Mouse (Mus musculus) mesoderm, embryonic 11.5 days (tissue): ENCODE results near the gene Mypn.

Source experiments
- DNase-seq: peaks from one replicate; pipeline ENCODE4 v3.0.0-alpha.2; 2012; ENCODE audit warnings: low read depth, low spot score

The Mypn gene

GRCm38 (mm10) chr10:63203728-63204127 is at the start of gene Mypn:
TSS of gene Mypn (minus strand) at chr10:63203952.
- DNase-seq: no peak

DNA sequence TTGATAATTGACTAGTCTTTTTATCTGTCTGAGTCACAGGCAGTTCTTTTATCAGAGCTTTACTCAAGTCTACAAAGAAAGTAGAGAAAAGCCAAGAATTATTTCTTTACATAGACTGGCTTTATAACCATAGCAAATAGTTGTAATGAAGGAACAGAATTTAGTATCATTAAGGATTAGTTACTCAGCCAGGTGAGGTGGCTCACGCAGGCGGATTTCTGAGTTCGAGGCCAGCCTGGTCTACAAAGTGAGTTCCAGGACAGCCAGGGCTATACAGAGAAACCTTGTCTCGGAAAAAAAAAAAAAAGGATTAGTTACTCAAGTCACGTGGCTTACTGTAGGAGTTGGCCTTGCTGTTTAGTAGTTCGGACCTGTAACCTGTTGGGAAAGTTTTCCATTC is 44.7 kb upstream of the Mypn start:
- no peak for DNase-seq

DNA sequence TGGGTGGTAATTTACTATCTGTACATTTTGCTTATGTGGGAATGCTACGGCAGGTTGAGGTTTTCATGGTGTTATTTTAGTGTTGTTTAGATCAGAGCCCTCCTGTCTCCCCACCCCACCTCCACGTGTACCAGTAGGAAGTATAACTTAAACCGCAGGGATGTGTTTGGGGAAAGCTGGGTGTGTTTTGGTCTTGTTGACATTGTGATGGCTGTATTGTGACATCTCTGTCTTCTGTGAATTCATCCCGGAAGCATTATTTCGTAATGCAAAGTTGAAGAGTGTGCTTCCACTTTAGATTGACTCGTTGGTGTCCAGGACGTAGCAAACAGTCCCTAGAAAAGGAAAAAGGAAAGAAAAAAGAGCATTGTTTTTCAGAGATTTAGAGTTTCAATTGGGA is 43.7 kb upstream of the Mypn start:
- no peak for DNase-seq

GRCm38 (mm10) chr10:63245846-63246245 is 42.1 kb upstream of the Mypn start:
- no peak for DNase-seq

DNA sequence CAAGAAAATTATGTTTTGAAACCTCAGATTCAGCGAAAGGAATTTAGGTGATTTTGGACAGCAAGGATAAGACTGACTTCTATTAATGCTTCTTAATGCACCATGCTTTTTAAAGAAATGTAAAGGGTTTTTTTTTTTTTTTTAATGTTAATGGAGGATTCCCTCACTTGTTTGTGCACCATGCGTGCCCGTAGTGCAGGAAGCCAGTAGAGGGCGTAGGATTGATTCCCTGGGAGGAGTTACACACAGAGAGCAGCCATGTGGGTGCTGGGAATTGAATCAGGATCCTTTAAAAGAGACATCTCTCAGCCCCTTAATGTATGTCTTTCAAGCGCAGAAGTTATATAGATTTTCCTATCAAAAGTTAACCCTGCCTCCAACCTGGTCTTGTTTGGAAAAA is 41.0 kb upstream of the Mypn start:
- DNase-seq: peak; percentile 40

DNA sequence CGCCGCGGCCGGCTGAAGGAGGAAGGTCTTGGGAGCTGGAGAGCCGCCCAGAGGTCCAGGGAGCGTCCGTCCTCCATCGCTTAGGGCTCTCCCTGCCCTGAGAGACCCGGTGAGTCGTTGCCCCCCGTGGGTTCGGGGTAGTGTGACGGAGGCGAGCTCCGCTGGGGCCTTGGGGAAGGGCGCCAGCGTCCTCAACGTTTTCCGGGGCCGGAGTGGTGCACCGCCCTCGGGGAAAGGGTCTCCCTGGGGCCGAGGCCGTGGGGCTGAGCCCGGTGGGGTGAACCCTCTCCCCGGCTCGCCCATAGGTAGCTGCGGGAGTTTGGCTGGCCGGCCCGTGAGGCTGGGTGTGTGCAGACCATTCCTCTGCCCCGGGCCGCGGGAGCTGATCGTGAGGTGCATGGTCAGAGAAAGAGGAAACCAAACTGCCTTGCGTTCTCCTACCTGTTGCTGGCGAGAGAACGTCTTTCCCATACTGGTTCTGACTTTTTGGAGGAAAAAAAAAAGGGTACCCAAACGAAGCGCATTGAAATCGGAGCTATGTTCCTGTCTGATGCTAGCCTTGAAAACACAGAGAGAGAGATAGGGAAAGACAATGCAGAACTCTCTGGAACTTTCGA is 40.4 kb upstream of the Mypn start:
- DNase-seq: no peak

DNA sequence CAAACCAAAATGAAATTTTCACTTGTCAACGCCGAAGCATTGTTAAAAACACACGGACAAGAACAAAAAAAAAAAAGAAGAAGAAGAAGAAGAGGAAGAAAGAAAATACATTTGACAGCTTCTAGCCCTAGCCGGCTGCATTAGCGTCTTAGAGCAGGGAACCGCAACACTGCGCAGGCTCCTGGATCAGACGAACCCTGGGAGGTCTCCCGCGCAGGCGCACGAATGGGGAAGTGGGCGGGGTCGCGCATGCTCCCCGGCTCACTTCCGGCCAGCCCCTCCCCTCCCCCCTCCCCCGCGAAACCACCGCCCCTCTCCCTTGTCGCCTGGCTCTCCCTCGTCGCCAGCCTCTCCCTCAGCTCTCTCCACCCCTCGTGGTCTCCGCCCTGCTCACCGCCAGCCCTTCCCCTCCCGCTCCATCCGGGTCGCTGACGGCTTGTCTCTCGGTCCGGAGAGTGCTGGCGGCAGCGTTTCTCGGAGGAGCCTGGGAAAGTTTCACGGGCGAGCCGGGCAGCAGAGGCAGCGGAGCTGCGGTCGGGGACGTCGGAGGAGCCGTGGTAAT is 39.8 kb upstream of the Mypn start, which contains the start of gene Herc4:
Herc4 (plus strand) TSS at position 318 of the 562 bp plus-strand sequence.
- peak; percentile 96 for DNase-seq

DNA sequence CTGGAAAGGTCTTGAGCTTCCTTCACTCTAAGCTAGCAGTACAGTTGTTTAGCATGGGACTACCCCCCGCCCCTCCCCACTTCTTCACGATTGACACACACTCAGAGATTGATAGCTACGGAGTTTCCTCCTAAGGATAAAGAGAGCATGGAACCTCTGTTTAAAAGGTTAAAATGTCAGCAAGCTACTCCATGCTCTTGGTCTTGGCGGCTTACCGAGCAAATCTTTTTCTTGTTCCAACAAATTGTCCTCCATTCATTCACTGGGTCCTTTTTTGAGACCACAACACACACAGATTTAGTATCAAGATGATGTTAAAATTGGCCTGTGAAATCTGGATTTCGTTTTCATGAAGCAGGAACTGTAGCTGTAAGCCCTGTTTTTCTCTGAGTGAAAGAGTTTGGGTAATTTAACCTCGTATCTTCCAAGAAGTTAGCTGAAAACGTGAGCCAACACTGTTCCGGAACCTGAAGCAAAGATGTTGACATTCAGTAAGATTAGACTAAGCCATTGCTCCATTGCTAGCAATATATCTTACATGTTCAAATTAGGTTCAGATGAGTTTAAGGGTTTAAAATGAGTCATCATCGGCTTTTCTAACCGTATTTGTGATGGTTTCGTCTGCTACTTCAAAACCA is 39.2 kb upstream of the Mypn start:
- no peak for DNase-seq

- DNase-seq: no peak
Observed at GRCm38 (mm10) chr10:63240868-63241271, 37.1 kb upstream of the Mypn start.

DNA sequence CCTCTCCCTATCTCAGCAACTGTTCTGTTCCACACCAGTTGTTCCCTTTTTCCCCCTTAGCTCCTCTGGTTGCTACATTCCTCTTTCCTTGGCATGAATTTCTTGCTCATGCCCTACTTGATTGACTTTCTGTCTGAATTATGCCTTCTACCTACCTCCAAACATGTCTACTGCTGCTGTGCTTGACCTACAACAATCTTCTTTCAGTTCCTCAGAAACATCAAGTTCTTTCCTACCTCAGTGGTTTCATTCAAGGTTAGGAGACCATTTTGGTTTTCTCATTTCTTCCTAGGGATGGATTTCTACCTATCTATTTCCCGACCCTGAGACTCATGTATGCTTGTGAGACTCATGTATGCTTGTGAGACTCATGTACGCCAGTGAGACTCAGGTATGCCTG is 36.1 kb upstream of the Mypn start:
- no peak for DNase-seq

DNA sequence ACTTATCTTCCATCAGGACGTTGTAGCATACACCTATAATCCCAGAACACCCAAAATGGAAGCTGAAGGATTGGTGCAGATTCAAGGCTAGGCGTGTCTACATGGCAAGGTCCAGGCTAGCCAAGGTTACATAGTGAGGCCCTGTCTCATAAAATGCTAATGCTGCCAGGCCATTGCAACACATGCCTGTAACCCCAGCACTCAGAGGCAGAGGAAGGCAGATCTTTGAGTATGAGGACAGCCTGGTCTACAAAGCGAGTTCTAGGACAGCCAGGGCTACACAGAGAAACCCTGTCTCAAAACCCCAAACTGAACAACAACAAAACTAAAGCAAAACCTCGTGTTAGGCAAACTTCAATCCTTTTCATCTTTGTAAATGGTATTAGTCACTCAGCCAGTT is 34.3 kb upstream of the Mypn start:
- DNase-seq: no peak

GRCm38 (mm10) chr10:63237206-63237605 is 33.5 kb upstream of the Mypn start:
- no peak for DNase-seq

GRCm38 (mm10) chr10:63236663-63237062 is 32.9 kb upstream of the Mypn start:
- DNase-seq: no peak

DNA sequence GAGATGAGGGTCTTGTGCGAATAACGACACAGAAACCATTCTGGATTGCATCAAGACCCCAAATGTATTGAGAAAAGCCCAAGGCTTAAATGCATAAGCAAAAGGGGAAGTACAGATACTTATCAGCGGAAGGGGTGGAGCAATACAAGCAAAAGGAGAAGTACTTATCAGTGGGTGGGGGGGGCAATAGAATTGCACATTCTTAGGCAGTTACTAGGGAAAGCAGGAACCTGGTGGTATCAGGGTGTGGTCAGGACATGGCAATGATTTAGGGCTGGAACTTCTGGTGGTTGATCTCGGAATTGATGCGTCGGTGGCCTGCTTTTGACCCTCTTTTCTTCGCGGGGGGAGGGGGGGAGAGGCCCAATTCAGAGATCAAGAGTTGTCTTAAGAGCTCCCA is 32.1 kb upstream of the Mypn start:
- DNase-seq: no peak

GRCm38 (mm10) chr10:63234133-63234532 is 30.4 kb upstream of the Mypn start:
- no peak for DNase-seq

GRCm38 (mm10) chr10:63231630-63232029 is 27.9 kb upstream of the Mypn start:
- no peak for DNase-seq

DNA sequence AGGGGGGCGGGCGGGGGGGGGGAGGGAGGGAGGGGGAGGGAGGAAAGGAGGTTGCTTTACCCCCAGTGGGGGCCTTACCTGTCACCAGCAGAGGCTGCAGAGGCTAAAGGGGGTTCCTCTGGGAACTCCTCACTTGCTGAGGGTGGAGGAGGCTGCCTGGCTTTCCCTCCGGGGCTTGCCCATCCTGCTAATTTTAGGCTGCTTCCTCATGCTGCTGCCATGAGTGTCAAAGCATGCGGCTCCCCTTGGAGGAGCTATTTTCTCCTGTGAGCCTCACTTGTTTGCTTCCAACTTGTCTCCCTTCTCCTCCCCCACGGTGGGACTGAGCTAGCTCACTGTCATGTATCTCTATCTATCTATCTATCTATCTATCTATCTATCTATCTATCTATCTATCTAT is 27.1 kb upstream of the Mypn start:
- no peak for DNase-seq

DNA sequence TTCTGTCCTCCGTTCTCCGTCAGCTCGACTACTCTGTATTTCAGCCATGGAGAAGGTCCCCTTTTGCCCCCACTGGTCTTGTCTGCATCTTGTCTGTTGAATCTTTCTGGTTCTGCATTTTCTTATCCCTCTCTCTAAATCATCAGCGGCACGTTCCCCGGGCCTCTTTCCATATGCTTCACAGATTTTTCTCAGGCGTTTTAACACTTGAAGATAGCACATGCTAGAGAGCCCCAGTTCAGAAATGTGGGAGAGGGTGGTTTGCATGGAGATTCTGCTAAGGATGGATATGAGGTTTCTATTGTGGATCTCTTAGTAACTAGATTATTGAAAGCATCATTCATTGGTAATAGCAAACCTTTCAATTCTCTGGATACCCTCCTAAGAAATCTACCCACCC is 26.5 kb upstream of the Mypn start:
- DNase-seq: no peak

DNA sequence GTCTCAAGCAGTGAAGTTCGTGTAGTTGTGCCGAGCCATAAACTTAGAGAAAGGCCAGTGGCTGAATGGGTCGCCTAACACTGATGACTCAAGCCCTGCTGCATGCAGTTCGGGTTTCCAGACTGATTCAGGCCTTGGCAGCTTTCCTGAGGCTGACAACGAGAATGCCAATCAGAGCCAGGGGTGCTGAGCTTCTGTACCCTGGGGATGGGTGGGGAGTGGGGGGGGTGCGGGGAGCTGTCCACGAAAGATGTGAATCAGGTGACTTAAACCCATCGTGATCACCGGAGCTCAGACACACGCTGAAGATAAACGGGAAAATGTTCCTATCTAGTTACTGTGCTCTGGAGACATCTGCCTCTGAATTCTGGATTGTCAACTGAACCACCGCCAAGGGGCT is 20.6 kb upstream of the Mypn start:
- no peak for DNase-seq

GRCm38 (mm10) chr10:63221081-63221783 is 17.5 kb upstream of the Mypn start:
- no peak for DNase-seq

DNA sequence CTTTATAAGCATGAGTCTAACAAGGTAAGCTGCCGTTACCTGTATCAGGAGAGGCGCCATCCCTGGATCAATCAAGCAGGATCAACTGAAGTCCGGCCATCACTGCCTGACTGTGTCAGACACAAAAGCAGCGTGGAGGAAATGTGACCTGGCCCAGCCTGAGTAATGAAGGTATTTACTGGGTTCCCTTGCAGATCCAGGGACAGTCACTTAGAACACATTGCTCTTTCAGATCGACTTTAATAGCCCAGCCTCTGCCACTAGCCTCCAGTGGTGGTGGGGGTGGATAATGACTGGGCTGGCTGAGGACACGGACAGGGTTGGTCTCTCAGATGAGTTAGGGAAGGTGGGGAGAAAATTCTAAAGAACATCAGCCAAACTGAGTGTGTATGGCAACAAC is 5.1 kb upstream of the Mypn start:
- DNase-seq: no peak

GRCm38 (mm10) chr10:63203002-63203401 is 750 bp downstream of the Mypn start:
- DNase-seq: no peak

DNA sequence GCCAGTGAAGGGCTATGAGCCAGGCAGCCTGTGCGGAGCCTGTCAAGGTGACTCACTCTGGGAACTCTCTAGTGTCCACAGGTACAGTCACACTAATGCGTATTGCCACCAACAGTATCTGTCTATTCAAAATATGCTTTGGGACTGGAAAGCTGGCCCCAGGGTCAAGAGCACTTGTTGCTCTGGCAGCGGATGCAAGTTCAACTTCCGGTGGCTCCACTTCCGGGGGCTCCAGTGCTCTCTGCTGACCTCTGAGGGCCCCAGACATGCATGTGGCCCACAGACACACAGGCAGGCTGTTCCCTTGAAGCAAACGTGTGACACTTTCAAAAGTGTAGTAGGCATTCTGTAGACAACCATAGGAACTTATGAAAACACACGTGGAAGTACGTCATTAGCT is 2.2 kb downstream of the Mypn start:
- no peak for DNase-seq
